Comparison of ENCODE assay signal across 8 mouse cellular contexts in genomic region chr13:81782971-81783404, GRCm38 (mm10). TPM values are rescaled to one million over a fixed set of nuclear protein-coding genes. Genes with fewer than 3 reads are reported as not detected.
A peak's percentile ranks its signal among the peaks of the same experiment; 100 is the strongest.
DNase-seq lines count a peak whose midpoint lies in the region; ATAC-seq lines count a peak whose summit lies in the region.

Cetn3 (plus strand) TSS chr13:81783077.

- H3K27me3 ChIP-seq in megakaryocyte, embryonic 14.5 days (replicated peaks), result no peaks in the 10 kb centered on the region

- DNase-seq in adrenal gland, adult 8-10 months, result peak; percentile 90
- DNase-seq in embryo, embryonic 11 days, result peak; percentile 94
- peak; percentile 90 for DNase-seq in gastrocnemius, postnatal 25 days
- DNase-seq in left cerebral cortex, adult 9 months (ENCODE audit: low spot score in 2 of 2), result peak; percentile 90 to 97
- DNase-seq in right cerebral cortex, postnatal 14 days, result peak; percentile 88
- DNase-seq in urinary bladder, postnatal 4 days (ENCODE audit: low spot score in 2 of 2), result peak; percentile 90 to 91

- H3K4me3 ChIP-seq in megakaryocyte, embryonic 14.5 days (replicated peaks), result peak within 1 kb of the TSS; percentile 97

- no peaks in the 10 kb centered on the region for H3K9me3 ChIP-seq in megakaryocyte, embryonic 14.5 days

- H3K36me3 ChIP-seq in megakaryocyte, embryonic 14.5 days (replicated peaks; ENCODE audit: low read length), result peaks cover 37% of the 10 kb centered on the region

- H3K4me1 ChIP-seq in megakaryocyte, embryonic 14.5 days, result peaks cover 30% of the 10 kb centered on the region

- peak; percentile 86 for ATAC-seq in inflammation-experienced regulatory T-cells, adult 6 months

RNA-seq across cellular contexts. Expression of gene Cetn3, which starts in this region (rescaled TPM):
- 100 to 1,000 TPM; 103 to 142 (median 122) TPM for total RNA-seq in adrenal gland, adult 8-10 months (2022)
- total RNA-seq in gastrocnemius, postnatal 25 days (2021), result 10 to 100 TPM; 28.8 to 32.8 TPM
- 100 to 1,000 TPM; 171 to 196 (median 176) TPM for polyA plus RNA-seq in inflammation-experienced regulatory T-cells, adult 6 months (2017; shearing (Covaris generic))
- 6.0 TPM in 1 of 2 replicates, not detected in the other for polyA plus RNA-seq in megakaryocyte, embryonic 14.5 days (2012; ENCODE audit: insufficient read depth, low replicate concordance)

Comparison
In these comparisons a context has a peak if more than half of its experiments do, and no peak if none do; other contexts are left out.
1. Peak in every context shown above with its lines: DNase-seq, ATAC-seq and H3K4me3 ChIP-seq.
2. RNA of gene Cetn3 (polyA plus RNA-seq): 171 to 196 TPM in inflammation-experienced regulatory T-cells, adult 6 months; 6.0 TPM in megakaryocyte, embryonic 14.5 days; every median in the first group is over 10 times any median in the second.